Mouse (Mus musculus): ENCODE measurements around the gene Alkbh6. TPM values are rescaled to one million over a fixed set of nuclear protein-coding genes. Genes with fewer than 3 reads are reported as not detected.

Gene Alkbh6
- polyA plus RNA-seq, 1 experiment from 2014 or later, result 80.8 TPM

DNA sequence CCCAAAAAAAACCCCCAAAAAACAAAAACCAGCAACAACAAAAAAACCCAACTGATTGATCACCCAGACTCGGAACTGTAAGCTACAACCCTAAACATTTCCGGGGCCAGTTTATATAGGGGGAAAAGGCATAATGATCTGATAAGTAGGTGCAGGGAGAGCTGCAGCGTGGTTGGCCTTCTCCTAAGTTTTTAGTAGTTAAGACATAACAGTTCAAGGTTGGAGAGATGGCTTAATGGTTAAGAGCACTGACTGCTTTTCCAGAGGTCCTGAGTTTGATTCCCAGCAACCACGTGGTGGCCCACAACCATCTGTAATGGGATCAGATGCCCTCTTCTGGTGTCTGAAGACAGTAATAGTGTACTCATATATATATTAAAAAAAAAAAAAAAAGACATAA lies 27.0 kb upstream of the Alkbh6 start:
- Histone ChIP-seq H3K4me1 (peaks cover 16% of the 10 kb centered on the region), H3K9me3 (no peaks in the 10 kb centered on the region), H3K27ac (peak overlapping the region; percentile 96), H3K4me2 (0 out of 2 replicates have a peak overlapping the region, but pooled peaks have one; percentile 92), H3K36me3 (no peaks in the 10 kb centered on the region), H3K9ac (no peak overlapping the region), H3K27me3 (no peaks in the 10 kb centered on the region), H3K4me3 (no peak overlapping the region)
- ATAC-seq (ENCODE audit: insufficient number of reproducible peaks, low FRiP score, low TSS enrichment, low read depth), result no peak
- WGBS, result 72% methylated on average over 4 of the region's 4 CpGs

DNA sequence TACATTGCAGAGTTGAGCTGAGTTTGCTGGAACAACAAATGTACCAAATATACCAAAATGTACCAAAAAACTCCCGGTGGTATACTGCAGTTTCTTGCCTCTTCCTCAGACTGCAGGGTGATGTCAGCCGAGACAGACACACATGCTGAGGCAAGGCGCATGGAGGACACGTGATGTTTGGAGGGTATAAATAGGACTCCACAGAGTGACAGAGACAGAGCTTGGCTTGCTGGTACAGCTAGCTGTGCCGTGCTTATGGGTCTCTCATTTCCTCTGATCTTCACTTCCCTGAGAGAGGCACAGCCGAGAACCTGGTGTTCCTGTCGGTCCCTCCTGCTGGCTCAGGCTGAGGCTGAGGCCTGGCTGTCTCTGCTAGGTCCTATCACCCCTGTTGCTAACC lies 25.8 kb upstream of the Alkbh6 start:
- no peaks in the 10 kb centered on the region for H3K36me3 ChIP-seq
- no peak overlapping the region for H3K4me3 ChIP-seq
- no peak overlapping the region for H3K4me2 ChIP-seq
- no peaks in the 10 kb centered on the region for H3K27me3 ChIP-seq
- no peaks in the 10 kb centered on the region for H3K9me3 ChIP-seq
- WGBS, result 67% methylated on average over 7 of the region's 7 CpGs
- no peak for ATAC-seq (ENCODE audit: insufficient number of reproducible peaks, low FRiP score, low TSS enrichment, low read depth)
- H3K27ac ChIP-seq, result no peak overlapping the region
- peaks cover 16% of the 10 kb centered on the region for H3K4me1 ChIP-seq
- no peak overlapping the region for H3K9ac ChIP-seq

DNA sequence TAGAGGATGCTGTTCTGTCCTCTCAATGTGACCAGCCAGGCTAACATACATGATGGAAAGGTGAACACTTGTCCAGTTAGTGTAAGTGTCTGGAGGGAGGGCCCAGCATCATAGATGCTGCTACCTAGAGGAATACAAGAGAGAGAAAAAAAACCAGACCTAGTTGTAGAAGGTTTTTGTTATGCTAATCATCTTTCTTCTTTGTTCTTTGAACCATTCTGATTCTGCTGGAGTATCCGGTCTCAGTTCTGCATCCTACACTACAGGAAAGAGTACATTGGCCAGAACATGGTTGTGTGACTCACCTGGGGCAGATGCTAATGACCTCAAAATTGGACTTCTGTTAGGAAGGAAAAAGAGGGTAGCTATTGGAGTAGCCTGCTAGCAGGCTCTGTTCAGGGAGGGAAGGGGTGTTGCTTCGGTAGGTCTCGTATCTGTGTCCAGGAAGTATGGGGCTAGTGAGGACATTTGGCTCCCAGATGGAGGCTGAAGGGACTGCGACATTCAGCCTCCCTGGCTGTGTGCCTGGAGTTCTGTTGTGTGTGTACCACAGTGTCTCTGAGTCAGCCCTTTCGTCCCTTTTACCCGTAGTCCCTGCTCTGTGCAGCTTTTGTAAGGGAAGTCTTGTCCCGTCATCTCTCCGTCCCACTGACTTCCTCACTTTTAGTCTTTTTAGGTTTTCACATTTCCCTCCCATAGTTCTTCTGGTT lies 21.7 kb upstream of the Alkbh6 start:
- peaks cover 14% of the 10 kb centered on the region for H3K4me1 ChIP-seq
- H3K4me3 ChIP-seq, result no peak overlapping the region
- WGBS, result 57% methylated on average over 8 of the region's 8 CpGs
- H3K36me3 ChIP-seq, result no peaks in the 10 kb centered on the region
- H3K9me3 ChIP-seq, result no peaks in the 10 kb centered on the region
- no peaks in the 10 kb centered on the region for H3K27me3 ChIP-seq
- H3K4me2 ChIP-seq, result no peak overlapping the region
- no peak overlapping the region for H3K27ac ChIP-seq
- H3K9ac ChIP-seq, result no peak overlapping the region
- no peak for ATAC-seq (ENCODE audit: insufficient number of reproducible peaks, low FRiP score, low TSS enrichment, low read depth)

DNA sequence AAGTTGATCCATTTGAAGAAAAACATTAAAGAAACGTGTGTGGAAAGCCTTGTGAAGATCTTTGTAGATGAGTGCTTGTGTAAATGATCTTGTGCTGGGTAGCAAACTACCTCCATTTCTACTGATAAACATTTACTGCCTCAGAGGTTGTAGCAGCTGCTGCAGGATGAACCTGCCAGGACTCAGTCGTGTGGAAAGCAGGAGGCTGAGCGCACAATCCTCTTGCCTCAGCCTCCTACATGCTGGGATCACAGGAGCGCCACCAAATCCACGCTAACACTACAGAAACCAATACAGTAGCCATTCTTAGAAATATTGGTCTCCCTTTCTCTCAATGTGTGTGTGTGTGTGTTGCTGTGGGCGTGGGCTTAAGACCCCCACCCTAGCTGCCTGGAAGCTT lies 20.5 kb upstream of the Alkbh6 start:
- Histone ChIP-seq H3K36me3 (no peaks in the 10 kb centered on the region), H3K4me2 (no peak overlapping the region), H3K9ac (no peak overlapping the region), H3K27ac (no peak overlapping the region), H3K9me3 (no peaks in the 10 kb centered on the region), H3K4me1 (peaks cover 22% of the 10 kb centered on the region), H3K27me3 (no peaks in the 10 kb centered on the region), H3K4me3 (no peak overlapping the region)
- WGBS, result 72% methylated on average over 6 of the region's 6 CpGs
- ATAC-seq (ENCODE audit: insufficient number of reproducible peaks, low FRiP score, low TSS enrichment, low read depth), result no peak

DNA sequence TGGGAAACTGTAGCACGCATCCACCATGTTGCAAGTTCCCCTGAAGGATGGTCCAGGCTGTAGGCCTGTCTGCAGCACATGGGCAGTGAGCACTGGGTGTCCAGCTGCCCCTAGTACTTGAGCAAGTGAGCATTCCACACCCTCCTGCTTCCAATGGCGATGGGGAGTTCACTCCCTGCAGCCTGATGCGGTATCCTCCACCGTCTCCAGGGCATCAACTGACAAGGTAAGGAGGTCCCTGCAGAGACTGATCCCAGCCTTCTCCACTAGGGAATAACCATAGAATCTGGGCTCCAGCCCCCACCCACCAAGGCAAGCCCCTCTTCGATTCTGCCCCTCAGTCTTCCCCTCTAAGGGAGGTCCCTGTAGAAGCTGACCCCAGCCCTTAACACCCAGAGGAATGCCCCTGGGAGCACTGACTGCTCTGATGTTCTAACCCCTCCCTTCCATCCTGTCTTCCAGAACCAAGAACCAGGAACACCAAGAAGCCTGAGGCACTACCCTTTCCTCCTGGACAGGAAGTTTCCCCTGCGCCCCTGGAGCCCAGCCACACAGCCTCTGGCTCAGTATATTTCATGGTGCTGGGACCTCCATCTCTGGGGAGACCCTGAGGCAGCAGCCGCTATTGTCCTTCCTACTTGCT lies 19.3 kb upstream of the Alkbh6 start:
- 71% methylated on average over 7 of the region's 7 CpGs for WGBS
- Histone ChIP-seq H3K4me1 (peaks cover 28% of the 10 kb centered on the region), H3K27ac (peak overlapping the region; percentile 48; the same call in 1 of the 2 replicates), H3K4me2 (no peak overlapping the region), H3K9me3 (no peaks in the 10 kb centered on the region), H3K27me3 (no peaks in the 10 kb centered on the region), H3K9ac (no peak overlapping the region), H3K36me3 (peaks cover 1% of the 10 kb centered on the region; the same call in 1 of the 2 replicates), H3K4me3 (no peak overlapping the region)
- ATAC-seq (ENCODE audit: insufficient number of reproducible peaks, low FRiP score, low TSS enrichment, low read depth), result no peak

DNA sequence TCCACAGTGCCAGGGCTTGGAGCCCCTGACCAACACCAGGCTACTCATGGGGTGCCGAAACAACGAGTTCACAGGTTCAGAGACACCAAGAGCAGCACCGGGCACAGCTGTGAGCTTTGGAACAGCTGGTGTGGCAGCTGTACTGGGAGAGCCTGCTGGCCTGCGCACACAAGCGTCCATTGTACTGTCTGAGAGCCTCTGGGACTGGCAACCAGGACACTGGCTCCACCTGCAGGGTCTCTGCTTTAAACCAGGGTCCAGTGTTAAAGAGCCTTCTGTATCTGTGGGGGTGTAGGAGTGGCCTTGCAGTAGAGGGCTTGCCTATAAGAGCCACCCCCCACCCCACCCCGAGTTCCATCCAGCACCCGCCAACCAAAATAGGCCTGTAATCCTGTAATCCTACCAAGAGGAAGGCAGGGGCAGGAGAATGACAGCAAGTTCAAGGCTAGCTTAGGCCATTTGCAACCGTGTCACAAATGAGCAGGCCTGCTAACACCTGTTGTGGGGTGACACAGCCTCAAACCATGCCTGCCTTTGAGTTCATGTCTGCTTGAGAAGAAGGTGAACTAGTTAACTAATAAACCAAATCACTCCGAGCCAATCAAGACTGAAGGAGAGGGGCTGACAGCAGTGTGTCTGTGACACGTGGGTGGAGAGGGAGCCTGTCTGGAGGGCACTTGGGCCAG lies 18.7 kb upstream of the Alkbh6 start:
- Histone ChIP-seq H3K9ac (no peak overlapping the region), H3K36me3 (peaks cover 8% of the 10 kb centered on the region; the same call in 1 of the 2 replicates), H3K9me3 (no peaks in the 10 kb centered on the region), H3K4me3 (no peak overlapping the region), H3K4me1 (peaks cover 29% of the 10 kb centered on the region), H3K4me2 (no peak overlapping the region), H3K27ac (peak overlapping the region; percentile 48; the same call in 1 of the 2 replicates), H3K27me3 (no peaks in the 10 kb centered on the region)
- peak; percentile 65; the same call in 1 of the 2 replicates for ATAC-seq (ENCODE audit: insufficient number of reproducible peaks, low FRiP score, low TSS enrichment, low read depth)
- 53% methylated on average over 10 of the region's 10 CpGs for WGBS

DNA sequence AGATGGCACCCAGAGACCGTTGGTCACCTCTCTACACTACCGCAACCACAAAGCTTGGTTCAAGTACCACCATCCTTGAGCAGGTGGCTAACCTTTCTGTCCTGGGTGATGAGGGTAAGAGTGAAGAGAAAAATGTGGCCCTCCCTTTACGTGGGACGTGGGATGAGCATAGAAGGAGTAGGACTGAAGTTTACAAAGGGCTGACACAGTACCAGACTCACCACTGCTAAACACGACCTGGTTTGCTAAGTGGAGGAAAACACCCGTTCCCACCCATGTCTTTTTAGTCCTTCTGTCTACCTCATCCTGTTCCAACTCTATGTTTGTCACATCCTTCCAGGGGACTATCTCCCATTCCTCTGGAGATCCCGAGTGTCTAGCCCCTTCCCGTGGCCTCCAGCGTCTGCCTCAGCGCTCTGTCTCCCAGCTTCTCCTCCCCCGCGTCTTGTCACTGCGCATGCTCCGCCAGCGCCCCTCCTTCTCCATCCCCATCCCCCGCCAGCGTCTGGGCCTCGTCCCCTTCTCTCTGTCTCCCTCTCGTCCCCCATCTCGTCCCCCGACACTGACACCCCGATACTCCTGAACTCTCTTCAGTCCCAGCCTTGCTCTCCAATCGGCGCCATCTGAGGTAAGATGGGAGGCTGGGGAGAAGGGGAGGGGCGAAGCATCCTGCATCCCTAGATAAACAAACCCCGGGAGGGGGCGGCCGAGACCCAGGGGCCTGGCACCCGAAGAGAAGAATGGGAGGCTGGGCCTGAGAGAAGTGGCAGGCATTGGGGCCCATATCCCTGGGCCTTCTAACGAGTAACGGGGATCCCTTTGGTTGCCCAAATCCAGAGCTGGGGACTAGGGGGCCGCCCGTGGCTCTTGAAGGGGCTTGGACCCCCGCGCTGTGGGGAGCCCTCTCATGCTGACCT lies 17.0 kb upstream of the Alkbh6 start, which contains the start of gene Clip3:
Clip3 (plus strand) TSS at position 514 of the 917 bp plus-strand sequence.
- Histone ChIP-seq H3K36me3 (peaks cover 16% of the 10 kb centered on the region), H3K27me3 (no peaks in the 10 kb centered on the region), H3K9ac (peak within 1 kb of the TSS; percentile 74), H3K9me3 (no peaks in the 10 kb centered on the region), H3K4me1 (peaks cover 31% of the 10 kb centered on the region), H3K4me2 (peak within 1 kb of the TSS; percentile 84), H3K27ac (peak within 1 kb of the TSS; percentile 68), H3K4me3 (peak within 1 kb of the TSS; percentile 69)
- 7% methylated on average over 35 of the region's 35 CpGs for WGBS
- ATAC-seq (ENCODE audit: insufficient number of reproducible peaks, low FRiP score, low TSS enrichment, low read depth), result peak; percentile 54

DNA sequence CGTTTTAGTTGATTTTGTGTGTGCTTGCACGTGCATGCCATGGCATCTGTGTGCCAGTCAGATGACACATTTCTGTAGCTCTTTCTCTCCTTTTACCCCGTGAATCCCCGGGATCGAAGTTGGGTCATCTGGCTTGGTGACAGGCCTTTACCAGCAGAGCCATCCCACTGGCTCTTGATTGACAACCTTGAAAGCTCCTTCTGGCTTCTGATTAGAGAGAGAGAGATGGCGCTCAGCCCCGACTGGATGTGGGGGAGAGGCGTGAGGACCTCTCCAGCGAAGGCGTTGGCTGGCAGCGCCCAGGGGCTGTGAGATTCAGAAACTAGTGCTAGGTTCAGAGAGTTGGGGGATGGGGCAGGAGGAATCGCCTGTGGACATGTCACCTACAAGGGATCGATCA lies 14.7 kb upstream of the Alkbh6 start:
- no peak for ATAC-seq (ENCODE audit: insufficient number of reproducible peaks, low FRiP score, low TSS enrichment, low read depth)
- Histone ChIP-seq H3K27ac (no peak overlapping the region), H3K9ac (no peak overlapping the region), H3K9me3 (no peaks in the 10 kb centered on the region), H3K4me3 (no peak overlapping the region), H3K27me3 (no peaks in the 10 kb centered on the region), H3K4me1 (peaks cover 31% of the 10 kb centered on the region), H3K4me2 (no peak overlapping the region), H3K36me3 (peaks cover 39% of the 10 kb centered on the region)
- 79% methylated on average over 13 of the region's 13 CpGs for WGBS

DNA sequence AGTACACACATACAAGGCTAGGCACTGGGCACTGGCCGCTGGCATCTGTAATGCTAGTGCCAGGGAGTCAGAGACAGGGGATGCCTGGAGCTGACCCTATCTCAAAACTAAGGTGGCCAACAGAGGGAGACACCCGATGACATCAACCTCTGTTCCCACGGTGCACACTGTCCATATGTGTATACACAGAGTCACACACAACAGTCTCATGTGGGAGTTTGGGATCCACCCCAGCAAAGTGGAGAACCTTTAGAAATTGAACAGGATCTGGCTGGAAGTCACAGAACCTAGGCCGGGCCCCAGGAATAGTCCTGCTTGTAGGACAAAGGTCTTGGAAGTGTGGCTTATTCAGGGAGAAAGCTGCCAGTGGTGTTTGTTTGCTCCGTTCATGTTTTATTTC lies 14.2 kb upstream of the Alkbh6 start:
- H3K27ac ChIP-seq, result no peak overlapping the region
- H3K36me3 ChIP-seq, result peaks cover 44% of the 10 kb centered on the region
- H3K9ac ChIP-seq, result no peak overlapping the region
- H3K9me3 ChIP-seq, result no peaks in the 10 kb centered on the region
- H3K4me2 ChIP-seq, result no peak overlapping the region
- 91% methylated on average over 5 of the region's 5 CpGs for WGBS
- no peak for ATAC-seq (ENCODE audit: insufficient number of reproducible peaks, low FRiP score, low TSS enrichment, low read depth)
- H3K4me1 ChIP-seq, result peaks cover 31% of the 10 kb centered on the region
- no peaks in the 10 kb centered on the region for H3K27me3 ChIP-seq
- H3K4me3 ChIP-seq, result no peak overlapping the region

DNA sequence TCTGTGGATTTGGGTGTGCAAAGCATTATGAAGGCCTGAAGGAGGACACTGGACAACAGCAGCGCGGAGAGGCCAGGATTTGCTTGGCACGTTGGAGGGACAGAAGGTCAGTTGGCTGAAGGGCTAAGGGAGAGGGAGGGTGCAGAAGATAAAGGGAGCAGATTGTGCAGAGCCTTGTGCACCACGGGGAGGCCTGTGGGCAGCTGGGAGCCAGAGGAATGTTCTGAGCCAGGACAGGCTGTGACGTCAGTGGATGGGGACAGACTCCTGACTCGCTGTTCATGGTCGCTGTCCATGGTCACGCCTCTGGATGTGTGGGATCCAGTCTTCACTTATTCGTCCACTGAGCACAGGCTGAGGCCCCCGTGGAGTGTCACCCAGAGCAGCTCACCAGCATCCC lies 13.4 kb upstream of the Alkbh6 start:
- peaks cover 52% of the 10 kb centered on the region for H3K36me3 ChIP-seq
- H3K27me3 ChIP-seq, result no peaks in the 10 kb centered on the region
- H3K27ac ChIP-seq, result no peak overlapping the region
- ATAC-seq (ENCODE audit: insufficient number of reproducible peaks, low FRiP score, low TSS enrichment, low read depth), result no peak
- H3K4me2 ChIP-seq, result no peak overlapping the region
- H3K9me3 ChIP-seq, result no peaks in the 10 kb centered on the region
- peaks cover 28% of the 10 kb centered on the region for H3K4me1 ChIP-seq
- H3K9ac ChIP-seq, result no peak overlapping the region
- 67% methylated on average over 10 of the region's 10 CpGs for WGBS
- no peak overlapping the region for H3K4me3 ChIP-seq

DNA sequence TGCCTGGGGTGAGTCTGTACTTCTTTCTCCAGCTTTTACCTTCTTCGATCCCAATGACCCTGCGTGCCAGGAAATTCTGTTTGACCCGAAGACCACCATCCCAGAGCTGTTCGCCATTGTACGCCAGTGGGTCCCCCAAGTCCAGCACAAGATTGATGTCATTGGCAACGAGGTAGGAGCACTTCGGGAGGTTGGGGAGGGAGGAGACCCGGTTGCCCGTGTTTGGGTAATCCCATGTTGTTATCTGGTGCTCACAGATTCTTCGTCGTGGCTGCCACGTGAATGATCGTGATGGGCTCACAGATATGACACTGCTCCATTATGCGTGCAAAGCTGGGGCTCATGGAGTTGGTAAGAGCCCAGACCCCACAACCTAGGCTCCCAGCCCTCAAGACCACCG lies 11.7 kb upstream of the Alkbh6 start:
- H3K4me3 ChIP-seq, result no peak overlapping the region
- no peaks in the 10 kb centered on the region for H3K9me3 ChIP-seq
- no peak overlapping the region for H3K9ac ChIP-seq
- no peak for ATAC-seq (ENCODE audit: insufficient number of reproducible peaks, low FRiP score, low TSS enrichment, low read depth)
- WGBS, result 94% methylated on average over 15 of the region's 15 CpGs
- no peaks in the 10 kb centered on the region for H3K27me3 ChIP-seq
- H3K27ac ChIP-seq, result no peak overlapping the region
- peaks cover 61% of the 10 kb centered on the region for H3K36me3 ChIP-seq
- H3K4me1 ChIP-seq, result peaks cover 17% of the 10 kb centered on the region
- H3K4me2 ChIP-seq, result no peak overlapping the region
